Mouse (Mus musculus) liver, embryonic 14.5 days (tissue): ENCODE measurements at regions not wholly inside any gene's neighbourhood (a gene's known extent, or its start where the extent isn't known, plus 50 kb on each side); places are given as distances from the start of the nearest gene placed in this dataset.

Source experiments
- ATAC-seq: fragments of 200-750 bp; cut with Nextera tagmentation; 2 replicates; pipeline ENCODE4 v1.8.0; 2017; ENCODE audit warnings: moderate number of reproducible peaks, mild to moderate bottlenecking, moderate library complexity; ENCODE audit not compliant: insufficient read depth
- DNase-seq, 3 experiments: peaks; one replicate each; pipeline ENCODE4 v3.0.0-alpha.2; 2012 to 2013; ENCODE audit warnings: low read depth in 3 of 3, low spot score in 3 of 3
- H3K27ac ChIP-seq: fragments of 300-500 bp; sonication (generic); 2 replicates; pipeline ENCODE4 v1.5.1; 2014; ENCODE audit warnings: moderate library complexity, mild to moderate bottlenecking, control low read depth, inconsistent platforms
- H3K27me3 ChIP-seq: fragments of 300-500 bp; sonication (generic); 2 replicates; pipeline ENCODE4 v1.6.1; 2014; ENCODE audit warnings: mild to moderate bottlenecking, low read length, moderate library complexity; ENCODE audit not compliant: control insufficient read depth, insufficient read depth
- H3K36me3 ChIP-seq: fragments of 300-500 bp; sonication (generic); replicated peaks from 2 replicates; pipeline ENCODE4 v1.6.1; 2014; ENCODE audit warnings: low read depth; ENCODE audit not compliant: control insufficient read depth, insufficient read depth
- H3K4me1 ChIP-seq, 2 experiments: fragments of 200-500 bp in 1 of 2; fragments of 300-500 bp in 1 of 2; sonication (generic) in 1 of 2; replicated peaks; 2 replicates each; pipeline ENCODE4 v1.6.1; 2012 to 2014; ENCODE audit warnings: antibody characterized with exemption in 1 of 2, inconsistent platforms in 1 of 2, low read length in 1 of 2; ENCODE audit not compliant: control insufficient read depth in 2 of 2, insufficient read depth in 2 of 2
- H3K4me2 ChIP-seq: fragments of 300-500 bp; sonication (generic); 2 replicates; pipeline ENCODE4 v1.6.1; 2014; ENCODE audit warnings: low read depth, mild to moderate bottlenecking, control low read depth, moderate library complexity
- H3K4me3 ChIP-seq, 2 experiments: fragments of 200-500 bp in 1 of 2; fragments of 300-500 bp in 1 of 2; sonication (generic) in 1 of 2; 2 replicates each; pipeline ENCODE4 v1.5.1; 2012 to 2014; ENCODE audit warnings: low read depth in 2 of 2, low read length in 2 of 2, mild to moderate bottlenecking in 2 of 2, control low read depth in 1 of 2, inconsistent platforms in 1 of 2, moderate library complexity in 1 of 2; ENCODE audit not compliant: insufficient read depth in 1 of 2
- H3K9ac ChIP-seq: fragments of 300-500 bp; sonication (generic); replicated peaks from 2 replicates; pipeline ENCODE4 v1.6.1; 2014; ENCODE audit warnings: mild to moderate bottlenecking, control low read depth, moderate library complexity
- H3K9me3 ChIP-seq: fragments of 300-500 bp; sonication (generic); 2 replicates; pipeline ENCODE4 v1.6.1; 2016; ENCODE audit warnings: low read length, mixed read lengths; ENCODE audit not compliant: control insufficient read depth
- CTCF ChIP-seq: IDR thresholded peaks from 2 replicates; pipeline ENCODE4 v1.5.1; 2016; ENCODE audit warnings: antibody characterized with exemption, low read depth, control low read depth
- EP300 ChIP-seq: IDR thresholded peaks from 2 replicates; pipeline ENCODE4 v1.6.1; 2016; ENCODE audit warnings: antibody characterized with exemption, low read depth
- WGBS: fragments of 180-500 bp; shearing (Covaris S2); extraction: QIAGEN DNeasy Blood & Tissue Kit; methylation state at CpG from one replicate; pipeline ENCODE4 v1.1.7; 2014; ENCODE audit not compliant: insufficient replicate concordance; 5-methylcytosine and 5-hydroxymethylcytosine counted together

DNA sequence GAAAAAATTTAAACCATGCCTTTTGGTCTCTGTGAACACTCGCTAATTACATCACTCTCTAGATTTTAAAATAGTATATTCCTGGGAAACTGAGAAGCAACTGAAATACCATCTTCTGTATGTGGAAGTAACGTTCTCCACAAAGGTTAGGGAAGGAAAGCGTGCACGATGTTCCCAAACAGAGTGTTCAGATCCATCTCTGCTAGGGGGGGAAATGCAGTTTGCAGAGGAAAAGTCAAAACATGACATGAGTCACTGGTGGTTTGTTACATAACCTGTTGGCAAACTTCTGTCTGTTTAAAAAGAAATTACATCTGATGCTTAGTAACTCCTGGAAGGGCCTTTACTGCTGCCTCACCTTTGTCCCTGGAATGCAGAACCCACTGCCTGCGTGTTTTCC is 314.2 kb downstream of the Dcdc2c start:
- no peaks in the 10 kb centered on the region for H3K36me3 ChIP-seq
- H3K4me2 ChIP-seq: no peak overlapping the region
- DNase-seq (no peak), ATAC-seq (no peak)
- H3K4me1 ChIP-seq: no peaks in the 10 kb centered on the region
- no peak overlapping the region for H3K9ac ChIP-seq
- TF ChIP-seq EP300 (no peak), CTCF (no peak)
- H3K27me3 ChIP-seq: no peaks in the 10 kb centered on the region
- WGBS: 59% methylated on average over 5 of the region's 5 CpGs
- H3K4me3 ChIP-seq: no peak overlapping the region
- no peaks in the 10 kb centered on the region for H3K9me3 ChIP-seq
- no peak overlapping the region for H3K27ac ChIP-seq

DNA sequence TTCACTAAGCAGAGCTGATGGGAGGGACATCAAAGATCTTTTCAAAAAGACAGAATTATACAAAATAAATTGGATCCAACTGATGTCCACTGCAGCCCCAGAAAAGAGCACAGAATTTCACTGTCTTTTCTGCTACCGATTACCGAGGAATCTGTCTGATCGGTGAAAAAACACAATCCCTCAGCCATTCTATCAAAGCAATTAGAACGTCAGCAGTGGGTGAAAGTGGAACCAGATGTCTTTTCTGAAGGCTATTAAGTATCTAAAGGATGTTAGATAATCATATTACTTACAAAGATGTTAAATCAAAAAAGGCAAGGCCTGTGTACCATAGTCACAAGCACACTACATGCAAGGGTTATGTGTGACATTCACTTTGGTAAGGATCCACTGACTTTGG is 315.2 kb downstream of the Dcdc2c start:
- no peak overlapping the region for H3K4me2 ChIP-seq
- no peaks in the 10 kb centered on the region for H3K27me3 ChIP-seq
- H3K36me3 ChIP-seq: no peaks in the 10 kb centered on the region
- DNase-seq (no peak), ATAC-seq (no peak)
- WGBS: 70% methylated on average over 4 of the region's 4 CpGs
- H3K4me3 ChIP-seq: no peak overlapping the region
- H3K27ac ChIP-seq: no peak overlapping the region
- no peak overlapping the region for H3K9ac ChIP-seq
- no peaks in the 10 kb centered on the region for H3K4me1 ChIP-seq
- H3K9me3 ChIP-seq: no peaks in the 10 kb centered on the region
- TF ChIP-seq CTCF: no peak
- no peak for TF ChIP-seq EP300

GRCm38 (mm10) chr12:28202847-28203246 is 349.4 kb downstream of the Dcdc2c start:
- Histone ChIP-seq H3K4me2 (no peak overlapping the region), H3K9me3 (no peaks in the 10 kb centered on the region), H3K27ac (no peak overlapping the region), H3K9ac (no peak overlapping the region), H3K4me3 (no peak overlapping the region), H3K36me3 (no peaks in the 10 kb centered on the region), H3K4me1 (no peaks in the 10 kb centered on the region), H3K27me3 (no peaks in the 10 kb centered on the region)
- no peak for TF ChIP-seq EP300
- no peak for TF ChIP-seq CTCF
- WGBS: 45% methylated on average over 1 of the region's 1 CpGs
- ATAC-seq (no peak), DNase-seq (no peak)

DNA sequence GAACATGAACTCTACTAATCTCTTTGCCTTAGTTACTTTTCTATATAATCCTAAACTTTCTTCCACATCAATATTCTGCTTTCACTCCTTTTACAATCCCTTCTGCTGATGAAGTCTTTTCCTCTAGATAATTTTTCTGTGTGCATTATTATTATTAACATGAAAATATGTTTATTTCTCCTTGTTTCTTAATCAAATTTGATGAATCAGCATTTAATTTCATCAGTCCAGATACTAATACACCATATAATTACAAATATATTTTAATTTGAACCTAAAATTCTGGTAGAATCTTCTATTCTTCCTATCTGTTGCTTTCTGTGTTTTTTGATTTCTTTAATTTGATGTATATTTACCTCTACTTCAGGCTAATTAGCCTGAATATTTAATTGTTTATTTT is 365.5 kb downstream of the Dcdc2c start:
- no peak for ATAC-seq
- no peak for TF ChIP-seq CTCF
- no peak for TF ChIP-seq EP300
- Histone ChIP-seq H3K27me3 (no peaks in the 10 kb centered on the region), H3K36me3 (no peaks in the 10 kb centered on the region), H3K4me2 (no peak overlapping the region), H3K4me3 (no peak overlapping the region), H3K4me1 (no peaks in the 10 kb centered on the region), H3K27ac (no peak overlapping the region), H3K9ac (no peak overlapping the region), H3K9me3 (no peaks in the 10 kb centered on the region)
- DNase-seq: no peak

- no peak for TF ChIP-seq EP300
- TF ChIP-seq CTCF: no peak
- H3K27me3 ChIP-seq: no peaks in the 10 kb centered on the region
- no peaks in the 10 kb centered on the region for H3K36me3 ChIP-seq
- H3K9me3 ChIP-seq: no peaks in the 10 kb centered on the region
- H3K4me3 ChIP-seq: no peak overlapping the region
- no peak overlapping the region for H3K27ac ChIP-seq
- no peaks in the 10 kb centered on the region for H3K4me1 ChIP-seq
- no peak overlapping the region for H3K9ac ChIP-seq
- DNase-seq: no peak
- WGBS: 33% methylated on average over 2 of the region's 2 CpGs
- ATAC-seq: no peak
- H3K4me2 ChIP-seq: no peak overlapping the region
Measured at GRCm38 (mm10) chr12:28181265-28181664, 370.9 kb downstream of the Dcdc2c start.

GRCm38 (mm10) chr12:28176016-28176415 is 376.2 kb downstream of the Dcdc2c start:
- Histone ChIP-seq H3K9me3 (no peaks in the 10 kb centered on the region), H3K4me3 (no peak overlapping the region), H3K36me3 (no peaks in the 10 kb centered on the region), H3K4me2 (no peak overlapping the region), H3K4me1 (no peaks in the 10 kb centered on the region), H3K9ac (no peak overlapping the region), H3K27me3 (no peaks in the 10 kb centered on the region), H3K27ac (no peak overlapping the region)
- no peak for TF ChIP-seq CTCF
- no peak for TF ChIP-seq EP300
- DNase-seq (no peak), ATAC-seq (no peak)
- WGBS: 45% methylated on average over 3 of the region's 3 CpGs
